Mouse (Mus musculus) gastrocnemius, adult 18-20 months (tissue): ENCODE data around the gene C4b. TPM values are rescaled to one million over a fixed set of nuclear protein-coding genes. Genes with fewer than 3 reads are reported as not detected.
"Not testable (repeated sequence)": the region's sequence is repeated elsewhere in the genome, so short reads cannot be mapped to it uniquely, and the experiment has no call there.

Experiments used
- DNase-seq: peaks from one replicate; pipeline ENCODE4 v3.0.0; 2021; ENCODE audit warnings: low spot score
- long read RNA-seq, 2 experiments: library from polyadenylated mRNA; stranded (forward); transcript quantifications; one replicate each; pipeline ENCODE4 v2.0.0; 2021
- total RNA-seq, 2 experiments: library from RNA; stranded (reverse); gene quantifications; 2 replicates each; pipeline ENCODE4 v1.2.3; 2021

Gene C4b
- 10 to 100 TPM in 1 of 2 experiments, 1 to 10 TPM in 1; 4.3 to 11.7 TPM for total RNA-seq
- long read RNA-seq, experiment 1, full-length matches to known transcripts = 5 of 7 reads
- long read RNA-seq, experiment 1, partial matches to known transcripts = 2 of 7 reads
- long read RNA-seq, experiment 1, other reads (novel, unspliced or antisense) = 0 of 7 reads
- long read RNA-seq, experiment 2, full-length matches to known transcripts = 1 of 2 reads
- long read RNA-seq, experiment 2, partial matches to known transcripts = 1 of 2 reads
- long read RNA-seq, experiment 2, other reads (novel, unspliced or antisense) = 0 of 2 reads

GRCm38 (mm10) chr17:34743719-34744118, at the start of gene C4b:
Gene C4b, minus strand, starts transcription at chr17:34743882.
- no peak for DNase-seq

GRCm38 (mm10) chr17:34777680-34778325, 34.1 kb upstream of the C4b start:
- no peak for DNase-seq

- DNase-seq = no peak
These were observed 17.8 kb upstream of the C4b start for GRCm38 (mm10) chr17:34761471-34761870.

- no peak for DNase-seq
These were observed 2.8 kb upstream of the C4b start for GRCm38 (mm10) chr17:34746531-34746930.

GRCm38 (mm10) chr17:34745166-34745565, 1.5 kb upstream of the C4b start:
- DNase-seq = not testable (repeated sequence)

- not testable (repeated sequence) for DNase-seq
These were observed 929 bp upstream of the C4b start for GRCm38 (mm10) chr17:34744611-34745010.

GRCm38 (mm10) chr17:34744206-34744605, 524 bp upstream of the C4b start:
- no peak for DNase-seq

- DNase-seq = no peak
These were observed 3.4 kb downstream of the C4b start for GRCm38 (mm10) chr17:34740280-34740679.

GRCm38 (mm10) chr17:34739708-34740107, 4.0 kb downstream of the C4b start:
- not testable (repeated sequence) for DNase-seq

GRCm38 (mm10) chr17:34737466-34737865, 6.2 kb downstream of the C4b start:
- not testable (repeated sequence) for DNase-seq

GRCm38 (mm10) chr17:34729779-34730553, 13.7 kb downstream of the C4b start:
- not testable (repeated sequence) for DNase-seq

GRCm38 (mm10) chr17:34729155-34729554, 14.5 kb downstream of the C4b start:
- not testable (repeated sequence) for DNase-seq

- DNase-seq = no peak
These were observed 15.8 kb downstream of the C4b start for GRCm38 (mm10) chr17:34727887-34728286.

GRCm38 (mm10) chr17:34723066-34723465, 20.6 kb downstream of the C4b start:
- no peak for DNase-seq

- DNase-seq = not testable (repeated sequence)
These were observed 21.4 kb downstream of the C4b start for GRCm38 (mm10) chr17:34722238-34722637.

GRCm38 (mm10) chr17:34719886-34720285, 23.8 kb downstream of the C4b start:
- DNase-seq = not testable (repeated sequence)

- DNase-seq = no peak
These were observed 26.3 kb downstream of the C4b start for GRCm38 (mm10) chr17:34717401-34717800.

GRCm38 (mm10) chr17:34716247-34716646, 27.4 kb downstream of the C4b start:
- no peak for DNase-seq

GRCm38 (mm10) chr17:34715451-34715850, 28.2 kb downstream of the C4b start:
- not testable (repeated sequence) for DNase-seq

GRCm38 (mm10) chr17:34714908-34715445, 28.7 kb downstream of the C4b start:
- not testable (repeated sequence) for DNase-seq

- not testable (repeated sequence) for DNase-seq
These were observed 29.3 kb downstream of the C4b start for GRCm38 (mm10) chr17:34714181-34714907.
